Mouse (Mus musculus): Measurements from ENCODE around the gene Pcgf5.

- no peak for TF ChIP-seq MAX (IDR thresholded peaks at IDR 0.05)
- TF ChIP-seq CTCF (IDR thresholded peaks at IDR 0.05; ENCODE audit: control insufficient read depth, insufficient read depth, insufficient read length), result no peak
- no peak for TF ChIP-seq MYOG (IDR thresholded peaks at IDR 0.05; ENCODE audit: control insufficient read depth, extremely low read depth, insufficient read length)
- no peak for TF ChIP-seq MYOD1 (IDR thresholded peaks at IDR 0.05; ENCODE audit: control insufficient read depth, insufficient read length, low read depth)
- TF ChIP-seq USF1 (IDR thresholded peaks at IDR 0.05; ENCODE audit: low read depth), result no peak
These were observed 129.0 kb downstream of the Pcgf5 start for GRCm38 (mm10) chr19:36477151-36477550.

Data from C2C12 (cell line).